Mouse (Mus musculus): ENCODE data around the gene Gp1bb. TPM values are rescaled to one million over a fixed set of nuclear protein-coding genes. Genes with fewer than 3 reads are reported as not detected.
A peak's percentile ranks its signal among the peaks of the same experiment; 100 is the strongest.

Gp1bb gene
- polyA plus RNA-seq, 1 experiment from 2014 or later, result 4.4 TPM

GRCm38 (mm10) chr16:18639382-18639929, 17.3 kb upstream of the Gp1bb start:
- peaks cover 11% of the 10 kb centered on the region for H3K27me3 ChIP-seq (replicated peaks)
- H3K9ac ChIP-seq, result no peak overlapping the region
- H3K4me2 ChIP-seq, result no peak overlapping the region
- no peak for ATAC-seq (ENCODE audit: extremely low read depth, insufficient number of reproducible peaks, low FRiP score, low TSS enrichment)
- no peak overlapping the region for H3K4me3 ChIP-seq
- H3K4me1 ChIP-seq, result 0 out of 2 replicates have a peak, but pooled peaks cover 7% of the 10 kb centered on the region
- H3K36me3 ChIP-seq, result no peaks in the 10 kb centered on the region
- no peak overlapping the region for H3K27ac ChIP-seq (replicated peaks)
- WGBS, result 64% methylated on average over 1 of the region's 1 CpGs
- H3K9me3 ChIP-seq, result no peaks in the 10 kb centered on the region

DNA sequence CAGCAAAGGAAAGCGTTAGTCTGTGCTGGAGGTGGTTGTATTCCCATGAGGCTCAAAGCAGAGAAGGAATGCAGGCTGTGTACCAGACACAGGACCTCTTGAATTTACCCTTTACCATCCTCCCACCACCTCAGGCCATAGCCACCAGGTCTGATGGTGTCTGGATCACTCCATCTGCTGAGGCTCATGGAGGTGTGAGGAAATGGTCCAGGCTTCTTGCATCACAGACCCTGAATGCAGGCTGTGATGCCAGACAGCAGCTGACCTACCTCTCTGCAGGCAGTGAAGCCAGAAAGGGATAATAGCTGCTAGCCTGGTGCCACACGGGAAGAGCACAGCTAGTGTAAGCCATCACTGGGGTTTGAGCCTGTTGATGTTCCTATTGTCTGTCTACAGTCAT, 16.2 kb upstream of the Gp1bb start:
- H3K9ac ChIP-seq, result no peak overlapping the region
- 0 out of 2 replicates have a peak, but pooled peaks cover 7% of the 10 kb centered on the region for H3K4me1 ChIP-seq
- H3K4me3 ChIP-seq, result no peak overlapping the region
- peaks cover 13% of the 10 kb centered on the region for H3K27me3 ChIP-seq (replicated peaks)
- no peak overlapping the region for H3K27ac ChIP-seq (replicated peaks)
- no peaks in the 10 kb centered on the region for H3K9me3 ChIP-seq
- ATAC-seq (ENCODE audit: extremely low read depth, insufficient number of reproducible peaks, low FRiP score, low TSS enrichment), result no peak
- H3K4me2 ChIP-seq, result no peak overlapping the region
- whole genome bisulfite sequencing, result 46% methylated on average over 2 of the region's 2 CpGs
- no peaks in the 10 kb centered on the region for H3K36me3 ChIP-seq

GRCm38 (mm10) chr16:18636804-18637203, 14.6 kb upstream of the Gp1bb start:
- Histone ChIP-seq H3K9me3 (no peaks in the 10 kb centered on the region), H3K9ac (no peak overlapping the region), H3K27ac (replicated peaks) (no peak overlapping the region), H3K36me3 (no peaks in the 10 kb centered on the region), H3K4me1 (0 out of 2 replicates have a peak, but pooled peaks cover under 1% of the 10 kb centered on the region), H3K4me3 (no peak overlapping the region), H3K27me3 (replicated peaks) (peaks cover 24% of the 10 kb centered on the region), H3K4me2 (no peak overlapping the region)
- WGBS, result 52% methylated on average over 3 of the region's 3 CpGs
- no peak for ATAC-seq (ENCODE audit: extremely low read depth, insufficient number of reproducible peaks, low FRiP score, low TSS enrichment)

- WGBS, result 75% methylated on average over 5 of the region's 5 CpGs
- H3K9me3 ChIP-seq, result no peaks in the 10 kb centered on the region
These were observed 14.2 kb upstream of the Gp1bb start for GRCm38 (mm10) chr16:18636401-18636800.

DNA sequence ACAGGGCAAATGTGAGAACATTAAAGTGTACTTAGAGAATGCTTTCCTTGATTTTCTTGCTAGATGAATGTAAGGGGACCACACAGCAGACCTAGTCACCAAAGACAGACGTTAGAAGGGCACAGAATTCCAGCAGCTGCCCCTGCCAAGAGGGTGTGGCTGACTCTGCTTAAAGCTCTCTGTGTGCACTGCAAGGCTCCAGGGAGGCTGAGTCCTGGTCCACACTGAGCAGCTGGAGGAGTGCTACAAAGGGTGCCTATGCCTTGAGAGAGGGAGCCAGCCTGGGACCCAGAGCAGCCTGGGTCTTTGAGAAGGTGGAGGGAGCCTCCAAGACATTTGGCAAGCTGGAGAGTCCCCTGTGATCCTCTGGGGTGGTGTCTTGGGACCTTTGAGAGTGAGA, 11.1 kb upstream of the Gp1bb start:
- 12% methylated on average over 1 of the region's 1 CpGs for WGBS
- ATAC-seq (ENCODE audit: extremely low read depth, insufficient number of reproducible peaks, low FRiP score, low TSS enrichment), result no peak
- peaks cover 47% of the 10 kb centered on the region for H3K27me3 ChIP-seq (replicated peaks)
- H3K4me1 ChIP-seq, result peaks cover 13% of the 10 kb centered on the region; the same call in 1 of the 2 replicates
- no peak overlapping the region for H3K4me3 ChIP-seq
- H3K4me2 ChIP-seq, result no peak overlapping the region
- H3K9ac ChIP-seq, result no peak overlapping the region
- no peaks in the 10 kb centered on the region for H3K9me3 ChIP-seq
- no peak overlapping the region for H3K27ac ChIP-seq (replicated peaks)
- no peaks in the 10 kb centered on the region for H3K36me3 ChIP-seq

More at GRCm38 (mm10) chr16:18636401-18636800, 14.2 kb upstream of the Gp1bb start:
- no peaks in the 10 kb centered on the region for H3K36me3 ChIP-seq
- no peak for ATAC-seq (ENCODE audit: extremely low read depth, insufficient number of reproducible peaks, low FRiP score, low TSS enrichment)
- H3K4me3 ChIP-seq, result no peak overlapping the region
- H3K27me3 ChIP-seq (replicated peaks), result peaks cover 28% of the 10 kb centered on the region
- no peak overlapping the region for H3K4me2 ChIP-seq
- no peak overlapping the region for H3K9ac ChIP-seq
- no peak overlapping the region for H3K27ac ChIP-seq (replicated peaks)
- no peaks in the 10 kb centered on the region for H3K4me1 ChIP-seq

- no peaks in the 10 kb centered on the region for H3K36me3 ChIP-seq
- WGBS, result 40% methylated on average over 2 of the region's 2 CpGs
- H3K9me3 ChIP-seq, result no peaks in the 10 kb centered on the region
- no peak overlapping the region for H3K9ac ChIP-seq
- ATAC-seq (ENCODE audit: extremely low read depth, insufficient number of reproducible peaks, low FRiP score, low TSS enrichment), result no peak
- peaks cover 14% of the 10 kb centered on the region; the same call in 1 of the 2 replicates for H3K4me1 ChIP-seq
- no peak overlapping the region for H3K4me3 ChIP-seq
- no peak overlapping the region for H3K4me2 ChIP-seq
- peaks cover 51% of the 10 kb centered on the region for H3K27me3 ChIP-seq (replicated peaks)
- H3K27ac ChIP-seq (replicated peaks), result no peak overlapping the region
These were observed 10.6 kb upstream of the Gp1bb start for GRCm38 (mm10) chr16:18632816-18633215.

- Histone ChIP-seq H3K9ac (no peak overlapping the region), H3K4me1 (peaks cover 14% of the 10 kb centered on the region; the same call in 1 of the 2 replicates), H3K27me3 (replicated peaks) (peaks cover 53% of the 10 kb centered on the region), H3K27ac (replicated peaks) (no peak overlapping the region), H3K36me3 (no peaks in the 10 kb centered on the region), H3K9me3 (no peaks in the 10 kb centered on the region), H3K4me2 (no peak overlapping the region), H3K4me3 (no peak overlapping the region)
- 62% methylated on average over 3 of the region's 3 CpGs for WGBS
- ATAC-seq (ENCODE audit: extremely low read depth, insufficient number of reproducible peaks, low FRiP score, low TSS enrichment), result no peak
These were observed 9.9 kb upstream of the Gp1bb start for GRCm38 (mm10) chr16:18632059-18632458.

DNA sequence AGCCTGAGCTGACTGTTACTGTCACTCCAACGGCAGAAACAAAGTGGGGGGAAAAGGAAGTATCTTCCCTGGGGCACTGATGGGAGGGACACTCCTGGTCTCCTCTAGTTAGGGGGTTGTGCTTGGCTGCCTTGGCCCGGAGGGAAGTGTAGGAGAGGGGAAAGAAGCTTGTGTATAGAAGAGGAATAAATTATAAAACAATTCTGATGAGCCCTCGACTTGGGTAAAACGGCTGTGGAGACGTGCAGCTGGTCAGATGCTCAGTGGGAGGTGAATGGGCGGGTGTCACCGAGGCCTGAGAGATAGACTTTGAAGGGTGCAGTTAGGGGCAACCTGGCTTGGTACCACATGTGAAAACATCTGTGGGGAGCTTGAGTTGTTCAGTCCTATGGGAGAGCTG, 8.9 kb upstream of the Gp1bb start:
- WGBS, result 61% methylated on average over 7 of the region's 7 CpGs
- Histone ChIP-seq H3K4me1 (peaks cover 20% of the 10 kb centered on the region), H3K9ac (no peak overlapping the region), H3K27ac (replicated peaks) (no peak overlapping the region), H3K27me3 (replicated peaks) (peaks cover 61% of the 10 kb centered on the region), H3K4me3 (no peak overlapping the region), H3K4me2 (no peak overlapping the region), H3K36me3 (no peaks in the 10 kb centered on the region), H3K9me3 (no peaks in the 10 kb centered on the region)
- no peak for ATAC-seq (ENCODE audit: extremely low read depth, insufficient number of reproducible peaks, low FRiP score, low TSS enrichment)

DNA sequence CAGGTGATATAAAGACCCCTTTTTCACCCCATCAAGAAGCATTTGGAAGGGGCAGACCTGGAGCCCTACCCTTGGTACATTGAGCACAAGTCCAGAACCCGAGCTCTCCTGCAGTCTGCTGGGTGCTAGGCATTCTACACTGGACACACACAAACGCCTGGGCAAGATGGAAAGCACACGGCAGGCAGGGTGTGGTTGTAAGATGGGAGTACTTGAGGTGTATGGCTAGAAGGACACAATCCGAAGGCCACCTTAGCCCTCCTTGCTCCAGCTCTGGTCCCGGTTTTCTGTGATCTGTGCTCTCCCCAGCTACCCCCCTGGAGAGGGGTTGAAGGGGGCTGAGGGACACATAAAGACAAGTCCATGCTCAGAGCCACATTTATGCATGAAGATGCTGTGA, 8.1 kb upstream of the Gp1bb start:
- no peak overlapping the region for H3K27ac ChIP-seq (replicated peaks)
- H3K27me3 ChIP-seq (replicated peaks), result peaks cover 69% of the 10 kb centered on the region
- H3K4me1 ChIP-seq, result peaks cover 29% of the 10 kb centered on the region
- peak overlapping the region; percentile 83 for H3K4me3 ChIP-seq
- no peaks in the 10 kb centered on the region for H3K9me3 ChIP-seq
- 57% methylated on average over 5 of the region's 5 CpGs for WGBS
- no peak for ATAC-seq (ENCODE audit: extremely low read depth, insufficient number of reproducible peaks, low FRiP score, low TSS enrichment)
- H3K9ac ChIP-seq, result peak overlapping the region; percentile 89
- no peaks in the 10 kb centered on the region for H3K36me3 ChIP-seq
- peak overlapping the region; percentile 98 for H3K4me2 ChIP-seq

GRCm38 (mm10) chr16:18629390-18630231, 7.4 kb upstream of the Gp1bb start, which contains the start of gene Sept5:
Gene Sept5, minus strand, starts transcription at chr16:18629954.
- H3K9ac ChIP-seq, result peak within 1 kb of the TSS; percentile 89
- H3K36me3 ChIP-seq, result no peaks in the 10 kb centered on the region
- peak; percentile 35; the same call in 1 of the 2 replicates for ATAC-seq (ENCODE audit: extremely low read depth, insufficient number of reproducible peaks, low FRiP score, low TSS enrichment)
- H3K4me1 ChIP-seq, result peaks cover 30% of the 10 kb centered on the region
- H3K27ac ChIP-seq (replicated peaks), result no peak within 1 kb of the TSS
- H3K27me3 ChIP-seq (replicated peaks), result peaks cover 76% of the 10 kb centered on the region
- H3K4me2 ChIP-seq, result peak within 1 kb of the TSS; percentile 98
- peak within 1 kb of the TSS; percentile 83 for H3K4me3 ChIP-seq
- no peaks in the 10 kb centered on the region for H3K9me3 ChIP-seq
- under 1% methylated on average over 75 of the region's 93 CpGs for WGBS

DNA sequence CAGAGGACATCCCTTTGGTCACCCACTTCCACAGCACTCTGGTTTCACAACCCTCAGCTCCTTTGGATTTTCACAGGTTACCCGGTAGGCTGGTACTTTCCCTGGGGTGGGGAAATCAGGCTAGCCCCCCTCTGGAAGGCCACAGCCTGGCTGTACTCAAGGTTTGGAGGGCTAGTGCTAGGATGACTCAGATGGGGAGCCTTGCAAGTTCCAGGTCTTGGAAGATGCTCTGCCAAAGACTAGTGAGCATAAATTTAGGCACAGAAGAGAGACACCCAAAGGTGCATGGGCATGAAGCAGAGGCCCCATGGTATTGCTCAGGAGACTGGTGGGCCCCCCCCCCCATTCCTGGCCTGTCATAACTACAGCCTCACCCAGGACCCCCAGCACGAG, 6.7 kb upstream of the Gp1bb start:
- no peak overlapping the region for H3K27ac ChIP-seq (replicated peaks)
- H3K9ac ChIP-seq, result peak overlapping the region; percentile 89
- H3K27me3 ChIP-seq (replicated peaks), result peaks cover 83% of the 10 kb centered on the region
- ATAC-seq (ENCODE audit: extremely low read depth, insufficient number of reproducible peaks, low FRiP score, low TSS enrichment), result no peak
- peak overlapping the region; percentile 83 for H3K4me3 ChIP-seq
- H3K9me3 ChIP-seq, result no peaks in the 10 kb centered on the region
- 36% methylated on average over 2 of the region's 2 CpGs for WGBS
- no peaks in the 10 kb centered on the region for H3K36me3 ChIP-seq
- H3K4me2 ChIP-seq, result peak overlapping the region; percentile 98
- H3K4me1 ChIP-seq, result peaks cover 30% of the 10 kb centered on the region

Measured in heart, embryonic 13.5 days (tissue).